Mouse (Mus musculus) CH12.LX (cell line): ENCODE results near the gene Sept9. TPM values are rescaled to one million over a fixed set of nuclear protein-coding genes. Genes with fewer than 3 reads are reported as not detected.

Experiments used
- DNase-seq: peaks from one replicate; pipeline ENCODE4 v3.0.0-alpha.2; 2013; ENCODE audit errors: extremely low read depth
- H3K27ac ChIP-seq: 2 replicates; pipeline ENCODE4 v1.5.1; 2012; ENCODE audit warnings: low read depth, mild to moderate bottlenecking, control low read depth, moderate library complexity; ENCODE audit not compliant: insufficient read depth
- H3K27me3 ChIP-seq: replicated peaks from 2 replicates; pipeline ENCODE3; 2012; ENCODE audit warnings: inconsistent platforms
- H3K36me3 ChIP-seq, 2 experiments: replicated peaks in 1 of 2; 2 replicates each; pipeline versions ENCODE3 to v1.6.1; 2012; ENCODE audit warnings: inconsistent platforms in 1 of 2, low read length in 1 of 2, mild to moderate bottlenecking in 1 of 2, mixed read lengths in 1 of 2, moderate library complexity in 1 of 2; ENCODE audit not compliant: control insufficient read depth in 1 of 2, insufficient read depth in 1 of 2
- H3K4me1 ChIP-seq, 2 experiments: 2 replicates each; pipeline ENCODE4 v1.6.1; 2012; ENCODE audit warnings: inconsistent platforms in 1 of 2, moderate library complexity in 1 of 2; ENCODE audit not compliant: insufficient read depth in 2 of 2, control insufficient read depth in 1 of 2
- H3K4me2 ChIP-seq: 2 replicates; pipeline ENCODE4 v1.6.1; 2012; ENCODE audit warnings: low read depth, mild to moderate bottlenecking, control low read depth; ENCODE audit not compliant: poor library complexity, insufficient read depth, severe bottlenecking
- H3K4me3 ChIP-seq, 3 experiments: fragments of 150-350 bp in 1 of 3; sonication (generic) in 1 of 3; replicated peaks in 1 of 3; 2 replicates each; pipeline versions ENCODE3 to v1.5.1; 2011 to 2012; ENCODE audit warnings: low read depth in 2 of 3, low read length in 2 of 3, mild to moderate bottlenecking in 2 of 3, moderate library complexity in 2 of 3, control low read depth in 1 of 3, improper control_type of control experiment in 1 of 3, inconsistent platforms in 1 of 3, mixed read lengths in 1 of 3; ENCODE audit not compliant: poor library complexity in 1 of 3
- H3K79me2 ChIP-seq: replicated peaks from 2 replicates; pipeline ENCODE4 v1.6.1; 2012; ENCODE audit warnings: mild to moderate bottlenecking, moderate library complexity; ENCODE audit not compliant: control insufficient read depth, poor library complexity, insufficient read depth, severe bottlenecking; ENCODE audit errors: extremely low read depth
- H3K9ac ChIP-seq: 2 replicates; pipeline ENCODE4 v1.6.1; 2012; ENCODE audit warnings: low read depth, mild to moderate bottlenecking, control low read depth, moderate library complexity; ENCODE audit not compliant: insufficient read depth
- H3K9me3 ChIP-seq: replicated peaks from 2 replicates; pipeline ENCODE3; 2012; ENCODE audit warnings: low read length, inconsistent platforms, mixed read lengths
- CHD2 ChIP-seq: IDR thresholded peaks from 2 replicates; pipeline ENCODE4 v1.6.1; 2011; ENCODE audit warnings: low read length, improper control_type of control experiment
- CTCF ChIP-seq, 2 experiments: IDR thresholded peaks in 1 of 2; conservative IDR thresholded peaks in 1 of 2; 2 replicates each; pipeline ENCODE4 v1.5.1; 2011 to 2012; ENCODE audit warnings: low read depth in 2 of 2, low read length in 2 of 2, improper control_type of control experiment in 1 of 2, inconsistent platforms in 1 of 2, mild to moderate bottlenecking in 1 of 2, moderate library complexity in 1 of 2
- E2F4 ChIP-seq: IDR thresholded peaks from 2 replicates; pipeline ENCODE4 v1.6.1; 2011; ENCODE audit warnings: low read depth, low read length, improper control_type of control experiment; ENCODE audit not compliant: insufficient replicate concordance
- ELF1 ChIP-seq: IDR thresholded peaks from 2 replicates; pipeline ENCODE4 v1.6.1; 2014; ENCODE audit warnings: low read depth, mild to moderate bottlenecking, inconsistent platforms, low read length, improper control_type of control experiment
- EP300 ChIP-seq: IDR thresholded peaks from 2 replicates; pipeline ENCODE4 v1.6.1; 2011; ENCODE audit warnings: low read length, improper control_type of control experiment
- ETS1 ChIP-seq: conservative IDR thresholded peaks from 2 replicates; pipeline ENCODE4 v1.6.1; 2012; ENCODE audit warnings: low read depth, mild to moderate bottlenecking, inconsistent platforms, low read length, improper control_type of control experiment, moderate library complexity
- HCFC1 ChIP-seq: IDR thresholded peaks from 2 replicates; pipeline ENCODE4 v1.6.1; 2012; ENCODE audit warnings: low read depth, mild to moderate bottlenecking, inconsistent platforms, low read length, improper control_type of control experiment
- IRF4 ChIP-seq: IDR thresholded peaks from 2 replicates; pipeline ENCODE4 v1.6.1; 2014; ENCODE audit warnings: low read depth, mild to moderate bottlenecking, inconsistent platforms, low read length, improper control_type of control experiment
- JUN ChIP-seq: IDR thresholded peaks from 2 replicates; pipeline ENCODE4 v1.6.1; 2011; ENCODE audit warnings: low read depth, mild to moderate bottlenecking, low read length, improper control_type of control experiment, moderate library complexity; ENCODE audit not compliant: insufficient read depth
- JUND ChIP-seq: conservative IDR thresholded peaks from 2 replicates; pipeline ENCODE4 v1.6.1; 2011; ENCODE audit warnings: low read depth, low read length, improper control_type of control experiment
- MAX ChIP-seq: IDR thresholded peaks from 2 replicates; pipeline ENCODE4 v1.6.1; 2011; ENCODE audit warnings: low read length, improper control_type of control experiment
- NRF1 ChIP-seq: IDR thresholded peaks from 2 replicates; pipeline ENCODE4 v1.6.1; 2014; ENCODE audit warnings: low read depth, mild to moderate bottlenecking, inconsistent platforms, low read length, improper control_type of control experiment, moderate library complexity
- RAD21 ChIP-seq: IDR thresholded peaks from 2 replicates; pipeline ENCODE4 v1.6.1; 2011; ENCODE audit warnings: low read depth, mild to moderate bottlenecking, low read length, improper control_type of control experiment, moderate library complexity
- SIN3A ChIP-seq: IDR thresholded peaks from 2 replicates; pipeline ENCODE4 v1.6.1; 2012; ENCODE audit warnings: low read length, improper control_type of control experiment, inconsistent platforms
- SMC3 ChIP-seq: IDR thresholded peaks from 2 replicates; pipeline ENCODE4 v1.6.1; 2011; ENCODE audit warnings: low read depth, low read length, improper control_type of control experiment
- TBP ChIP-seq: conservative IDR thresholded peaks from 2 replicates; pipeline ENCODE4 v1.6.1; 2011; ENCODE audit warnings: low read depth, low read length, improper control_type of control experiment
- TCF12 ChIP-seq: IDR thresholded peaks from 2 replicates; pipeline ENCODE4 v1.6.1; 2014; ENCODE audit warnings: low read depth, mild to moderate bottlenecking, inconsistent platforms, low read length, improper control_type of control experiment
- UBTF ChIP-seq: IDR thresholded peaks from 2 replicates; pipeline ENCODE4 v1.6.1; 2012; ENCODE audit warnings: low read depth, mild to moderate bottlenecking, inconsistent platforms, low read length, improper control_type of control experiment, moderate library complexity
- USF1 ChIP-seq: IDR thresholded peaks from 2 replicates; pipeline ENCODE4 v1.6.1; 2014; ENCODE audit warnings: low read depth, mild to moderate bottlenecking, inconsistent platforms, low read length, improper control_type of control experiment
- USF2 ChIP-seq: conservative IDR thresholded peaks from 2 replicates; pipeline ENCODE4 v1.6.1; 2011; ENCODE audit warnings: low read depth, low read length, improper control_type of control experiment
- dilution Hi-C: fragments of 300-500 bp; cut with MboI; formaldehyde crosslinking; loops from 2 replicates; pipeline ENCODE4 v1.14.3; 2020; ENCODE audit warnings: low sequenced_read_pairs; ENCODE audit not compliant: extremely low pct_unique_long_range_greater_than_20kb, extremely low pct_ligation_motif_present
- in situ Hi-C: fragments of 300-500 bp; cut with MboI; formaldehyde crosslinking; loops from 3 replicates; pipeline ENCODE4 v1.14.3; 2019; ENCODE audit warnings: low sequenced_read_pairs, low pct_ligation_motif_present, low pct_unique_long_range_greater_than_20kb, mixed read lengths
- polyA plus RNA-seq: library from polyadenylated mRNA; unstranded; fragments of >175 nt; gene quantifications from 2 replicates; pipeline ENCODE4 v1.2.1, GENCODE M21; 2012; ENCODE audit warnings: low read depth; ENCODE audit not compliant: insufficient read length
- total RNA-seq, 2 experiments: library from RNA; depleted of rRNA; stranded (reverse); fragments of 300-350 nt in 1 of 2; fragments of >200 nt in 1 of 2; gene quantifications; 2 replicates each; pipeline ENCODE4 v1.2.3; 2012 to 2014

Gene Sept9
- total and polyA plus RNA-seq, 3 experiments = 47.6 to 128 (median 110) TPM

GRCm38 (mm10) chr11:117177303-117177979, 22.0 kb upstream of the Sept9 start (continued):
- TF ChIP-seq MAX (no peak), ETS1 (no peak), USF1 (no peak), SMC3 (peak; percentile 97), HCFC1 (no peak), E2F4 (no peak), NRF1 (peak; percentile 38; the same call in 1 of the 2 replicates), JUND (no peak), USF2 (no peak)
- TF ChIP-seq, all 38 proteins: peak for 10

- Histone ChIP-seq H3K27me3 (peaks cover 26% of the 10 kb centered on the region), H3K4me3 (no peak overlapping the region), H3K79me2 (no peaks in the 10 kb centered on the region), H3K9ac (no peak overlapping the region), H3K36me3 (no peaks in the 10 kb centered on the region), H3K4me1 (peaks cover 5 to 21% of the 10 kb centered on the region in 2 experiments), H3K9me3 (peaks cover 38% of the 10 kb centered on the region), H3K4me2 (no peak overlapping the region), H3K27ac (no peak overlapping the region)
- in situ Hi-C loops (loop anchor here (5.0 to 25.0 kb wide), 4 partner anchors 52 to 518 kb away; partner anchors contain the start of genes Cygb and Prcd), dilution Hi-C loops (no loop called here)
- TF ChIP-seq RAD21 = peak; percentile 36
- peak; percentile 38 for TF ChIP-seq SMC3
- TF ChIP-seq CTCF (conservative IDR thresholded peaks at IDR 0.05 in 1 of 2, IDR thresholded peaks at IDR 0.05 in 1 of 2; ENCODE audit: low read depth in 2 of 2, low read length in 2 of 2) = peak; percentile 59 to 60; a peak in 3 of 4 replicates
- TF ChIP-seq IRF4 = no peak
- peak; percentile 14 for DNase-seq
These were observed 19.6 kb upstream of the Sept9 start for GRCm38 (mm10) chr11:117179902-117180301.

GRCm38 (mm10) chr11:117182808-117183207, 16.7 kb upstream of the Sept9 start:
- H3K9ac ChIP-seq = no peak overlapping the region
- H3K4me2 ChIP-seq = no peak overlapping the region
- TF ChIP-seq EP300 (no peak), CHD2 (no peak), UBTF (no peak), SIN3A (no peak), TCF12 (no peak), USF2 (no peak), MAX (no peak), ELF1 (no peak), TBP (no peak), JUN (no peak), IRF4 (no peak)
- TF ChIP-seq, all 38 proteins: peak for 0
- in situ Hi-C loops = loop anchor here (25.0 kb wide), 1 partner anchor 521 kb away; the partner anchor contains the start of genes Cygb and Prcd
- Histone ChIP-seq H3K9me3 (peaks cover 38% of the 10 kb centered on the region), H3K4me3 (no peak overlapping the region), H3K4me1 (no peaks in the 10 kb centered on the region), H3K27me3 (peaks cover 33% of the 10 kb centered on the region), H3K27ac (no peak overlapping the region), H3K79me2 (no peaks in the 10 kb centered on the region), H3K36me3 (no peaks in the 10 kb centered on the region)
- DNase-seq = no peak
- dilution Hi-C loops = no loop called here
